Mouse (Mus musculus) kidney, adult 18-20 months (tissue): Measurements from ENCODE around the gene Cul7.

Experiments
- DNase-seq: peaks from one replicate; pipeline ENCODE4 v3.0.0; 2021

Gene Cul7

DNA sequence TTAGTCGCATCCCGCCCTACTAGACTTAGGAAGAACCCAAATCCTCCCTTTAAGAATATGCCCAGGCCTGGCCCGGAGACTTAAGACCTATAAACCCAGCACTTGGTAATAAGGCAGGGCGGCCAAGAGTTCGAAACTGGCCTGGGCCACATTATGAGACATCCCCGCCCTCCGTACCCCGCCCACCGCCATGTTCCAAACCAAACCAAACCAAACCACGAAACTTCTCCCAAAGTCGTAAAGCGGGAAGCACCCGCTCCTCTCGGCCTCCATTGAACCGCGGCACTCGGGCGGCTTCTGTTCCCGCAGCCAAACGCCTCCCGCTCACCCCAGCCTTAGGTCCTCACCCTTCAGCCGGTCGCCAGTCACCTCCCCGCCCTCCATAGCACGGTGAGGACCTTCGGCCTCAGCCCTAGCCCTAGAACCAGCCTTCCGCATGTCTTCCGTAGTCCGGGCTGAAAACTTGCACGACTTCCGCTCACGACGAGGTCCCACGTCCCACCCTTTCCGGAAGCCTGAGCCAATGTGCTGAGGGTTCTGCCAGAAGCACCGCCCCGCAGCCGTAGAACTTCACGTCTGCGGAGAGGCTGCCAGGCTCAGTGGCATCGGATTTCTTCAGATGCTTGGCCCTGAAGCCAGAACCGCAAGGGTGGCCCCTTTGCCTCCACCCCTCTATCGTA is 23.9 kb downstream of the Cul7 start, which contains the start of gene Rrp36:
TSS of gene Rrp36 (minus strand) at position 503 of the 680 bp plus-strand sequence.
- peak; percentile 90 for DNase-seq

GRCm38 (mm10) chr17:46674530-46675283 is 24.6 kb downstream of the Cul7 start:
- DNase-seq = no peak

GRCm38 (mm10) chr17:46678416-46678815 is 28.3 kb downstream of the Cul7 start, which contains the start of gene Mea1:
Gene Mea1 (plus strand): TSS chr17:46678793.
- DNase-seq = peak; percentile 30

DNA sequence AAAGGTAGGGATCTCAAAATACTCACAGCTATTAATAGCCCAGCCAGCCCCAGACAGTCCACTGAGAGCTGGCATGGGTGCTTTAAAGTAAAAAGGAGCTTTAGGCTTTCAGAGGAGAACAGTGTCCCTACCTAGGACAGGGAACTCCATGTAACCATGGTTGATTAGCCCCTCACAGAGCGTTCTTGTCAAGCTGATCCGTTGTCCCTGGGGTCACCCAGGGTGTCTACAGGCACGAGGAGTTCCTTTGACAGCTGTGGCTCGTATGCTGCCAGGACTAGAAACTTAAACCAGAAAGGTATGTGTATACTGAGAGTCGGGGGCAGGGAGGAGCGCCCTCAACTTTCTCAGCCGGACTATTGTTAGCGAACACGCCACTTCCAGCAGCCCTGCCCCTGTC is 28.8 kb downstream of the Cul7 start:
- DNase-seq = no peak

DNA sequence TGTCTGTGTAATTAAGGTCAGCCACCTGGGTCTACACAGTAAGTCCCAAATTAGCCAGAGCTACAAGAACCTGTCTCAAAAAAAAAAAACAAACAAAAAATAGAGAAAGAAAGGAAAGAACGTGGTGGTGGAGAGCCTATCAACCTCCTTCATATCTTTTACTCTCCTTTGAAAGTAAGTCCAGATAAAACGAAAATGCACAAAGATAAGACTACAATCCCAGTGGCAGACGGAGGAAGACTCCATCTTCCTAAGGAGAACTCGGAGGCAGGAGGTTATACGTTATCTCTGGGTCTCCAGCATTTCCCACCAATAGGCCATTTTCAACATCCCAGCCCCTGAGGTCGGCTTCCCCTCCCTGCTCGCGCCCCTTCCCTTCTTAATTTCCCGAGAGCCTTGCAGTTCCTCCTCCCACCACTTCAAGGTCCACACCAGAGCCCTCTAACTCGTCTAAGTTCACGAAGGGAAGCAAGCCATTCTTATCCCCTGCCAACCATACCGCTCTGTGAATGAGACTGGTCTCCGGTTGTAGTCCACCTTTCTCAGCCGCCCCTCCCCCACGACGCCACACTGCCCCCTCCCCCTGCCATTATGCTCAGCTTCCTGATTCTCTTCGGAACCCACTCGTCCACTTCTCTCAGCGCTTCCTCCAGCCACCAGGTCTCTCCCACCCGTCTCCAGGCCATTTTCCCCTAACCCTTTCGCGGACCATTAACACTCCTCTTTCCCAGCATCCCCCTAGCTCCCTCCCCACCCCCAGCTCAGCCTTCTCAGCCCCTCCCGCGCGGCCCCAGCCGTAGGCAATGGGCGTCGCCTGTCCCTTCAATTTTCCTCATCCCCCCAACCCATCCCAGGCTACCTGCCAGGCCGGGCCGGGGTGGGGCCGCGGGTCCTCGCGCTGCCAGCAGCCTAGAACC is 30.0 kb downstream of the Cul7 start:
- no peak for DNase-seq

GRCm38 (mm10) chr17:46680760-46681373 is 30.7 kb downstream of the Cul7 start, which contains the start of gene Klhdc3:
Gene Klhdc3 (minus strand): TSS chr17:46680914.
- peak; percentile 97 for DNase-seq

GRCm38 (mm10) chr17:46681466-46682118 is 31.5 kb downstream of the Cul7 start:
- no peak for DNase-seq

DNA sequence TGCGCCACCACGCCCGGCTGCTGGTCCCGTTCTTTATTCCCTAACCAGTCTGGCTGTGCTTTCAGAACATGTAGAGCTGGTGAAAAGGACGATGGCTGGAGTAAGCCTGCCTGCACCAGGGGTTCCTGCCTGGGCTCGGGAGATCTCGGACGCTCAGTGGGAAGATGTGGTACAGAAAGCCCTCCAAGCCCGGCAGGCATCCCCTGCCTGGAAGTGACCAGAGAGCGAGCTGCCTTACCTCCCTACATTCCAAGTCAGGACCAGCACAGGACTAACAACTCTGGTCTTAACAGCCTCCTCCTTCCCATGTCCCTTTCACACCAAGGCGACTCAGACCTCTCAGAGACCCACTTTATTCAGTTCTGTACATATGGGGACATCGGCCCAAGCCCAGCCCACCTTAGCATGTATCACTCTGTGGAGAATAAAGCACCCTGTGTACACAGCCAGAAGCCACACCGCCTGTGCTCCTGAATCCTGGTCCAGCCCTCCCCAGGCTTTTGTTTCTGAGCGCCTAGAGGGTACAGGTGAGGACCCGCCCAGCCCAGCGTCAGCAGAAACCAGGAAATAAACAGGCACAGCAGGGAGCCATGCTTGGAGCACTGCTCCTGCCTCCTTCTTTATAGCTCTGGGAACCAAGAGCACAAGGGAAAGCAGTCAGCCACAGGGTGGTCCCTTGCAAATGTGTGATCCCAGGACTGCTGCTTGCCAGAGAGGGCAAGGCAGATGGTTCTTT is 32.7 kb downstream of the Cul7 start:
- DNase-seq = no peak

DNA sequence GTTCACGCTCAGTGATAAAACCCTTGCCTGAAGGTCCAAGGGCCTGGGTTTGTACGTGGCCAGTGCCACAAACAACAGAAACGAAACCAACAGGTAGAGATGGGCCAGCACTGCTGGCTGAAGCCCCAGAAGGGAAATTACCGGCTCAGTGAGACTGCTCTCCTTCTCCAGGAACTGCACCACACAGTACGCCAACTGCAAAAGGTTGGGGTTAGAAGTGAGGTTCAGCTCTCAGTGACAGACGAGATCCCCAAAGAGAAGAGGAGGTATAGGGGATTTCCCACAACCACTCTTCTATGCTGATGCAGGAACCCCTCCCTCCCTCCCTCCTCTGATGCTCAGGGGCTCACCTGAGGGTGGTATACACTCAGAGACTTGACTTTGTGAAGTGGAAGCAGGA is 35.8 kb downstream of the Cul7 start:
- DNase-seq = no peak

DNA sequence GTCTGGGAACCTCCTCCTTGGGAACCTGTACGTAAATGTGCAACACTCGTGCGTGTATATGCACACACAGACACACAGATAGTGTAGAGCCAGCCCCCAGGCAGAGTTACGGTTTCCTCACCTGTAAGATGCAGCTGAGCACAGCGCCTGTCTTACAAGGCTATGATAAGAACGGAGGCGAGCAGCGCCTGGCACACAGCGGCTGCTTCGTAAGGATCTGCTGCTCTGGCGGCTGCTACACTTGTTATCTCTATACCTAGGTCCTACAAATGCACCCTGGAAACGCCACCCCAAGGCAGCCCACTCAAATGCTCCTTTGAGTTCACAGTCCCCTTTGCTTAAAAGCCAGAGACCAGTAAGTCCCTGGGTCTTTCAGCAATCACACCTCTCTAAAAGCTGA is 40.5 kb downstream of the Cul7 start:
- DNase-seq = no peak

DNA sequence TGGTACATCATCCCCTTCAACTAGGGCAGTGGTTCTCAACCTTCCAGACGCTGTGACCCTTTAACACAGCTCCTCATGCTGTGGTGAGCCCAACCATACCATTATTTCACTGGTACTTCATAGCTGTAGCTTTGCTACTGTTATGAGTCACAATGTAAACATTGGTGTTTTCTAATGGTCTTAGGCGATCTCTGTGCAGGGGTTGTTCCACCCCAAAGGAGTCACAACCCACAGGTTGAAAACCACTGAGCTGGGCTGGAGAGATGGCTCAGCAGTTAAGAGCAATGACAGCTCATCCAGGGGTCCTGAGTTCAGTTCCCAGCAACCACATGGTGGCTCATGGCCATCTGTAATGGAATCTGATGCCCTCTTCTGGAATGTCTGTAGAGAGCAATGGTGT is 41.3 kb downstream of the Cul7 start:
- DNase-seq = no peak

DNA sequence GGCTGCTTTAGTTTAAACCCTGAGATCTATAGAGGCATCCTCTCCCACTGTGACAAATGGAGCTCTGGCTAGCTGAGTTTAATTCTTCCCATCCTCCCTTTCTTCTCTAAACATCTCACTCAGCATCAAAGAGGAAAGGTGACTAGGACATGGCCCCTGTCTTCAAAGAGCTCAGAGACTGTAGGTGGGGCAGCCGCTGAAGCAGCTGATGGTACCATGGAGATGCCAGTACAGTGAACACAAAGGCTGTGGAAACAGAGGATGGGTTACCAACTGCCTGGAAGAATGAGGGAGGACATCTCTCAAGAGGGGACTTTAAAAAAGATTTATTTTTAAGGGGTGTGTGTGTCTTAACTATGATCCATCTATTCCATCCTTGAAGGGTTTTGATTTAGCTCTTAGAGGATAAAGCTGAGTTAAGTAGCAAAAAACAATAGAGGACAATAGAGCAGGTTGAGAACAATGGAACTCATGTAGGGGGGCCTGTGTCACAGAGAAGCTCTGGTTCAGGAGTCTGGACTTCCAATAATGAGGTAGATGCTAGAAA is 44.5 kb downstream of the Cul7 start:
- DNase-seq = no peak

DNA sequence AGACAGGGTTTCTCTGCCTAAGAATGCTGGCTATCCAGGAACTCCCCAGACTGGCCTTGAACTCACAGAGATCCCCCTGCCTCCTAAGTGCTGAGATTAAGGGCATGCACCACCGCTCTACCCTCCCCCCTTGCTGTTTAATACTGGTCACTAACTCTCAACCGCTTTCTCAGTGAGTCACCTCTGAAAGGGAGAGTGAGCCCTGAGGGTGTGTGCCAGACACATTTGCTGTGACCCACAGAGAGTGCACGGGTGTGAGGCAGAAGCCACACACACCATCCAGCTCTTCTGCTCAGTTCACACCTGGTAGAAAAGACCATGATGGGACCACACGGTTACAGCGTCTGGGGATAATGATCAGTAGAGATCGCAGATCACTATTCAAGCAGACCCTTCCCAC is 48.4 kb downstream of the Cul7 start:
- DNase-seq = no peak

- DNase-seq = no peak
Measured at GRCm38 (mm10) chr17:46699245-46699644, 49.1 kb downstream of the Cul7 start.

GRCm38 (mm10) chr17:46699912-46700311 is 49.8 kb downstream of the Cul7 start:
- DNase-seq = no peak

GRCm38 (mm10) chr17:46701489-46701888 is 51.4 kb downstream of the Cul7 start:
- DNase-seq = no peak

DNA sequence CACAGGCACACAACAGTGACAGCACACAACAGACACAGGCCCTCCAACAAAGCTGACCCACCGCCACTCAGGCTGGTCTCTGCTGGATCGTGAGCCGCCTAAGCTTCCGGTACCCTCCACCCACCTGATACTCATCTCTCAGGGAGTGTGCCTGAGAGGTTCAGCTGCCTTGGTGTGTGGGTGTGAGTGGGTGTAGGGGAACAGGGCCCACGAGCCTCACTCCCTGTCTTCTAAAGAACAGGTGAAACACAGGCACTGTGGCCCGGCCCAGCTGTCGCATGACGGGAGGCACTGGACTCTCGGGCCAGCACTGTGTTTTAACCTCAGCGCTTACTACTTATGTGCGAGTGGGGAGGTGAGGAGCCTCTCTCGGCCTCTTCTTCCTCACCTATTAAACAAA is 52.0 kb downstream of the Cul7 start:
- DNase-seq = no peak

- DNase-seq = no peak
Measured at GRCm38 (mm10) chr17:46702506-46702905, 52.4 kb downstream of the Cul7 start.

DNA sequence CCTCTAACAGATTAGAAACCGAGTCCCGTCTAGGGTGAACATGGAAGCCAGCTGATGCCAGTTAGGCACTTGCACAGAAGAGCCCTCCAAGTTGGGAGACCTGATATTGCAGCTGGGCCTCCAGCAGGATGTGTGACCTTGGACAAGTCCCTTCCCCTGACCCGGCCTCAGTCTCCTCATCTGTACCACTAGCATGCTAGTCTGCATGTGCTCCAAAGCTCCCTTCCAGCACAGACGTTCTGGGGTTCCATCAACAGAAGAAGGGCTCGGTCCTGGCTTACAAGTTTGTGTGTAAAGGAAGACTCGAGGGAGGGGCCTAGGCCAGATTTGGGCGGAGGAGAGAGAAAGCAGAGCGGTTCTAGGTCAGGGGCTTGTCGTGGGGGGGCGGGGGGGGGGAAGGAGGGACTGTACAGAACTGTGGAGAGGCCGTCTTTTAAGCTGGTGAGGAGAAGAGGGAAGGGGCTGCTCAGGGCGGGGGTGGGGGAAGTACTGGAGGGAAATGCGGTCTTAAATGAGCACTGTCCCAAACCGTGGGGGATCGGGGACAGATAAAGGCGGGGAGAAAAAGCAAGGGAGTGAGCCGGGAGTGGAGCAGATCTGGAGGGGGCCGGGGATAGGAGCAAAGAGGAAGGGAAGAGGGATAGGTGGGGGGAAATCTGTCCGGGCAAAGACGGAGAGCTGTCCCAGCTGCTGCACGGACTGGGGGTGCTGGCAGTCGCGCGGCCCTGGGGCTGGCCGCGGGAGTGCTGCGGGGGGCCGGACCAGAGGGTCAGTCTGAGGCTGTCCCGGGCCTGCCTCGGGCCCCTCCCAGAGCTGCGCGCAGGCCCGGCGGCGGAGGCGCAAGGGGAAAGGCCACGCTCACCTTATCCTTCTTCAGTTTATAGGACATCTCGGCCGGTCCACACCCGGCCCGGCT is 54.1 kb downstream of the Cul7 start:
- DNase-seq = no peak
